Mouse (Mus musculus) frontal cortex, adult 2 months (tissue): ENCODE measurements at regions not wholly inside any gene's neighbourhood (a gene's known extent, or its start where the extent isn't known, plus 50 kb on each side); places are given as distances from the start of the nearest gene placed in this dataset.

Experiments
- DNase-seq, 2 experiments: peaks; one replicate each; pipeline ENCODE4 v3.0.0; 2022; ENCODE audit warnings: low spot score in 1 of 2; ENCODE audit errors: extremely low spot score in 1 of 2

DNA sequence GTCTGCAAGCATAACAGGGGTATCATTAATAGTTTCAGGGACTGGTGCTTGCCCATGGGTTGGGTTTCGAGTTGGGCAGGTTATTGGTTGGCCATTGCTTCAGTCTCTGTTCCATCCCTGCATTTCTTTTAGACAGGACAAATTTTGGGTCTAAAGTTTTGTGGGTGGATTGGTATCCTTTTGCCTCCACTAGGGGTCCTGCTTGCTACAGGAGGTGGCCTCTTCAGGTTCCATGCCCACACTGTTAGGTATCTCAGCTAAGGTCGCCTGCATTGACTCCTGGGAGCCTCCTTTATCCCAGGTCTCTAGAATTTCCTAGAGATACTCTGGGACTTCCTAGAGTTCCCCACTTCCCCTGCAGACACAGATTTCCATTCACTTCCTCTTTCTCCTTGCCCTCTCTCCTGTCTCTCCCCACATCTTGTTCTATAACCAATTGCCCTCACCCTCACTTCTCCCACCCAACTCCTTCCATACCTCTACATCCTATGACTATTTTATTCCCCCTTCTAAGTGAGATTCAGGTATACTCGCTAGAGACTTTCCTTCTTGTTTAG is 278.2 kb downstream of the 1700017N19Rik start:
- no peak for DNase-seq

DNA sequence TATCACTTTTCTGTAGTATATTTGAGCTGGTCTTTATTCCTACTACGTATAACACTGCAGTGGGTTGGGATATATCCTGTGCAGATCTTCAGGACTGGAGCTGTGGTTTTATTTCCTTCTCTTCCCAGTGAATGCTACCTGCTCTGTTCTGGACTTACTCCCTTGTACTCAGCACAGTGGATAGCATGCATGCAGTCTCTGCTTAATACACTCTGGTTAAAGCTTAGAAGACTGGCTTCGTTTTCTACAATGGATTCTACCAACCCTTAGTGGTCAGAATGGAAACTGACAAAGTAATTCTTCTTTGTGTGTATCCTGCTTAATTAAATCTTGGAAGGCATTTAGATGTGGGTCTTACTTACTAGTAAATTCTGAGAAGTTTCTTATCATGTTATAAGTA is 292.3 kb downstream of the 1700017N19Rik start:
- DNase-seq: no peak

DNA sequence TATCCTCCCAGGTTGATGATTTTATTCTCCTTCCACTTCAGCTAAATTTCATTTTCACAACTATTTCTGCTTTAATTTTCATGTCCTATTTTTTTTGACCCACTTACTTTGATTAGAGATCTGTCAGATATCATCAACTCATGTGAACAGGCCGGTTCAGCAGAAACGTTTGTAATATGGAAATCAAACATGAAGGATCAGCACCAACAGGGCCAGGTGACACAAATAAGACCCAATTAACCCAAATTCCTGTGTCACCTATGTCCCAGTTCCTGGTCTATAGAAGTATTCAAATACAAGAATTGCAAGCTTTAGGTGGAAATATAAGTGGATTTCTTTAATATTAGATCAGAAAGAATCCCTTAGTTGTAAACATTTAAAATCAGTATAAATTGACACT is 332.7 kb downstream of the 1700017N19Rik start:
- DNase-seq: no peak

DNA sequence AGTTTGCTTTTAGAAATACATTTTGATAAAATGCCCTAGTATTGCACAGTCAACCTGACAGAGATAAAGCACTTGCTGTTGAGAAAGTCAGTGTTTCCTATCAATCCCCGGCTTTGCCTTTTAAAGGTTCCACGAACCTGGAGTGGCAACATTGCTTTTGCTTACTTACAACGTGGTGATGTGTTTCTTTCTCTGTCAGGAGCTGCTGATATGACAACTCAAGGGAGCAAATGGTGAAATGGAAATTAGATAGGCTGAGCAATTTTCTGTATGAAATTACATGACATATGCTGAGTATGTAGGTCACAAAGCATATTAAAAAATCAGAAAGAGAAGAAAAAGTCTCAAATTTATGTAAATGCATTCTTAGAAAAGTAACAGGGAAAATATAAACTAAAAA is 336.8 kb downstream of the 1700017N19Rik start:
- no peak for DNase-seq

DNA sequence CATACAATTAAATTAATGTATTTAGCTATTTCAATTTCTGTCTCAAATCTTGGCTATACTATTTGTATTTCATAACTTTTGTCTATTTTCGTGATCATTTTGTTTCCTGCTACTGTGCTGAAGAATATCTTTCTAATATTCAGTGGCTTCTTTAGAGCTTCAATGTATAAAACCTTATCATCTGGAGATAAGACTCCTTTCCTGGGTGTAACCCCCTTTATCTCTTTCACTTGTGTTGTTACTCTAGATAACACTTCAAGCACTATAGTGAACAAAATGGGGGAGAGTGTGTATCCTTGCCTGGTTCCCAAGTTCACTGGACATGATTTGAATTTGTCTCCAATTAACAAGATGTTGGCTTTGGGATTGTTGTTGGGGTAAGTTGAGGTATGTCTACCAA is 341.5 kb downstream of the 1700017N19Rik start:
- DNase-seq: no peak

DNA sequence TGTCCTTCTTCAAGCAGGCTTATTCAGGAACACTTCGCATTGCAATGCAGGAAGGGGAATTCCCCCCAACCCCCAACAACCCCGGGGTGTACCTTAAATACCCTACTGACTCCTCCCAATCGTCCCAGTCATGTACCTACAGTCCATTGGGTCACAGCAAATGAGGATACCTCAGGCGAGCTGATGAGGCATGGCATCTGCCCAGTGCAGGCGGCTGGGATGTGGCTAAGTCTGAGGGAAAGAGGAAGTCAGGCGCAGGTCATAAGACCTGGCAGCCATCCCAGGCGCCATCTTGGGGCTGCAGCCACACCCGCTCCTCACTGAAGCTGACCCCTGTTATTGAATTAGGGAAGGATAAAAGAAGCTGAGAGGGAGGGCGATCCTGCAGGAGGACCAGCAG is 368.1 kb downstream of the 1700017N19Rik start:
- no peak for DNase-seq

DNA sequence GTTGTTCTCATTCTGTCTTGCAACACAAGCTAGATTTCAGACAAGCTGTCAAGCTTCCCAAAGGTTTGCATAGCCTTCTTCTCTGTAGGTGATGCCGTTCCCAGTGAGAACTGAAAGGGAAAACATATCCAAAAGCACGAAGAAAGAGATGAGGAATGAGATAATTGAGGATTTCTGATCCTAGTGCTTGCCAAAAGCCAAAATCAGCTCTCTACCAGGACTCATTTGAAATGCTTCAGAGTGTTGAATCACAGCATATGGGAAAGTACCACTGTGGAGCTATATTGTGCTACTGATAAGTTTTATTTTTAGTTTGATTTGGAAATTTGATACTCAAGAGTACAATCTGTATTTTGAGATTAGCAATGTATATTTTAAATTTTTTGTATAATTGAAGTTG is 413.2 kb downstream of the 1700017N19Rik start:
- peak in 1 of 2 experiments; percentile 32 for DNase-seq

DNA sequence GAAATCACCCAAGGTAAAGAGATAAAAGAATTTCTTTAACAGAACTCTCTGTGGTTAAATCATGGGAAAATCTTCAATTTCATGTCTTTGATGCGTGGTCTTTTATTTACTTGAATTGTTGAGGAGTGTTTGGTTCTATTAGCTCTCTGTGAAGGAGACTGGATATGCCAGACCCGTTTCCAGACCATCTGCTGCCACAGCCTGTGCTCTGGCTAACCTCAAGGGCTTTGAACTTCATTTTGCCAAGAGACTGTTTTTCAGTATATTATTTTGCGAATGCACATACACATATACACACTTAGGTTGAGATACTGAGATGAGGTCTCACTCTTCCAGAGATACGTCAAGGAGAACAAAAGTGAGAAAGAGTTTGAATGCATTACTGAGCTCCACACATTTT is 414.4 kb downstream of the 1700017N19Rik start:
- no peak for DNase-seq

DNA sequence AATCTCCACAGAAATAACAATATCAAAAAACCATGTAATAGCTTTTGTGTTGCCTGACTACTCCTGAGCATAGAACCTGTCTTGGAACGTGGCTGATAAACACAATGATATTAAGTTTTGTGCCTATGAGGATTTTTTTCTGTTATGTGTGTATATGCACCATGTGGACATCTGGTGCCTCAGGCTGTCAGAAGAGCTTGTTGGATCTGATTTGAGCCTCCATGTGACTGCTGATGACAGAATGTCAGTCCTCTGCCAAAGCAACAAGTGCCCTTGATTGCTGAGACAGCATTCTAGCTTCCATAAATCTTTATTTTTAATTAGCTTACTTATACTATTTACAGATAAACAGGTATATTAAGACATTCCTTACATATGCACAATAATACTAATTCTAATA is 425.1 kb downstream of the 1700017N19Rik start:
- DNase-seq: no peak

DNA sequence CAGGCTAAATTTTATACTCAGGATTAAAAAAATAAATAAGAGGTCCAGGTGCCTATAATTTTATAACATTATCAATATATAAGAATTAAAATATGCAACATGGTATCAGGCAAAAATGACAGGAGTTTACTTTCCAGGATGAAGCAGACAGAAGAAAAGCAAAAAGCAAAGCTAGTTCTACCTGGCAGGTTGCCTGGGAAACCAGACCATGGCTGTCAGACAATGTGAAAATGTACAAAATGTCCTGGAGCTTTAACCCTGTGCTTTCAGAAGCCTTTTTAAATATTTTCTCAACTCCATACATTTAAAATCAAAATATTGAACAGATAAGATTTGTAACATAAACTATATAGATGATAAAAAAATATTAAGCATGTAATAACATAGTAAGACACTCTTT is 448.3 kb downstream of the 1700017N19Rik start:
- no peak for DNase-seq

DNA sequence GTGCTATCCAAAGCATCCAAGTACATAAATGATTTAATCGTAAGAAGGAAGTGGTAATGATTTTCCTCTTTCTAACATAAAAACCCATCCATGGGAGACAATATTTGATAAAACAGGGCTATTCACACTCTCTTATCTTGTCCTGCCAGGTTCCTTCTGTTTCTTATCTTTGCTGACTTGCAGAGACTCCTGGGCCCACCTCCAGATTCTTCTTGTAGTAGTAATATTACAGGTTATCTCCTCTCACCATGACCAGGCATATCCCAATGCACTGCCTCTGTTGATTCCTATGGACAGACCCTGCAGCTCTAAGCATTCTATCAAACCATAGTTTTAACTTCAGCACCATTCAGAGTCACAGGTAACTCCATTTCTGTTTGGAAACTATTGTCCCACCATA is 448.8 kb downstream of the 1700017N19Rik start:
- DNase-seq: no peak
